10 mouse cellular contexts compared by ENCODE assay signal in genomic region chr12:69419017-69419605, GRCm38 (mm10). TPM values are rescaled to one million over a fixed set of nuclear protein-coding genes. Genes with fewer than 3 reads are reported as not detected.
DNase-seq lines count a peak whose midpoint lies in the region; ATAC-seq and TF ChIP-seq lines count a peak whose summit lies in the region.
"Had no signal": no experiment of that assay in that cellular context is flagged by ENCODE, and none has a peak within 500 bp of the region (broad histone marks: within the 10 kb centered on the region; RNA-seq: fewer than 3 reads in every experiment).

No protein-coding gene starts in this region.

- 62% methylated on average over 14 of the region's 14 CpGs for WGBS in lung, embryonic 14.5 days
- WGBS in lung, adult 2 months: 44% methylated on average over 14 of the region's 14 CpGs
- 92% methylated on average over 14 of the region's 14 CpGs for WGBS in limb, embryonic 10.5 days

- TF ChIP-seq POLR2A in lung, adult 2 months (IDR thresholded peaks at IDR 0.05; ENCODE audit: borderline replicate concordance, extremely low read depth, low read depth, low read length): no peak

- no peaks in the 10 kb centered on the region for H3K27me3 ChIP-seq in lung, embryonic 14.5 days (ENCODE audit: insufficient read depth, low read length)
- no peaks in the 10 kb centered on the region for H3K27me3 ChIP-seq in limb, embryonic 10.5 days (ENCODE audit: low read depth, poor library complexity, severe bottlenecking)
- H3K27me3 ChIP-seq: limb, embryonic 12.5 days had no signal

- H3K27ac ChIP-seq in lung, embryonic 14.5 days (ENCODE audit: low read depth): no peak overlapping the region
- H3K27ac ChIP-seq in limb, embryonic 10.5 days: no peak overlapping the region
- H3K27ac ChIP-seq: limb, embryonic 12.5 days had no signal

- no peak overlapping the region for H3K9ac ChIP-seq in lung, embryonic 14.5 days
- H3K9ac ChIP-seq: limb, embryonic 12.5 days had no signal

- no peaks in the 10 kb centered on the region for H3K36me3 ChIP-seq in lung, embryonic 14.5 days (ENCODE audit: insufficient read depth)
- no peaks in the 10 kb centered on the region for H3K36me3 ChIP-seq in limb, embryonic 10.5 days
- H3K36me3 ChIP-seq: limb, embryonic 12.5 days had no signal

- H3K4me2 ChIP-seq in lung, embryonic 14.5 days: no peak overlapping the region
- H3K4me2 ChIP-seq: limb, embryonic 12.5 days had no signal

- TF ChIP-seq CTCF in lung, embryonic 14.5 days (IDR thresholded peaks at IDR 0.05; ENCODE audit: low read depth): no peak
- TF ChIP-seq CTCF in lung, adult 2 months (IDR thresholded peaks at IDR 0.05; ENCODE audit: insufficient read depth, low read length): no peak

- peak; percentile 40 to 43 for DNase-seq in cerebellum, postnatal 25 days
- peak; percentile 33 for DNase-seq in lung, embryonic 14.5 days
- DNase-seq in lung, adult 2 months: no peak
- peak; percentile 41 for DNase-seq in MN1 (ENCODE audit: low spot score)
- DNase-seq in kidney, postnatal 10 days: peak; percentile 38
- no peak for DNase-seq in limb, embryonic 10.5 days (ENCODE audit: low spot score)
- DNase-seq in heart, adult 18-20 months: no peak
- DNase-seq: thymus, adult 18-20 months had no signal

- no peaks in the 10 kb centered on the region; the same call in 1 of the 2 replicates for H3K9me3 ChIP-seq in lung, embryonic 14.5 days (ENCODE audit: low read depth, low read length)
- no peaks in the 10 kb centered on the region for H3K9me3 ChIP-seq in limb, embryonic 10.5 days (replicated peaks)

- no peak overlapping the region for H3K4me3 ChIP-seq in lung, embryonic 14.5 days (ENCODE audit: low read depth, low read length)
- no peak overlapping the region for H3K4me3 ChIP-seq in lung, adult 2 months (replicated peaks; ENCODE audit: extremely low read depth, low read depth, low read length)
- no peak overlapping the region for H3K4me3 ChIP-seq in limb, embryonic 10.5 days
- H3K4me3 ChIP-seq: limb, embryonic 12.5 days had no signal

- no peak for ATAC-seq in cerebellum, adult (ENCODE audit: insufficient number of reproducible peaks, low FRiP score, low TSS enrichment)
- ATAC-seq in lung, embryonic 14.5 days (ENCODE audit: insufficient read depth): no peak

- no peaks in the 10 kb centered on the region for H3K4me1 ChIP-seq in lung, embryonic 14.5 days (ENCODE audit: insufficient read depth)
- peaks cover 5% of the 10 kb centered on the region; the same call in 1 of the 2 replicates for H3K4me1 ChIP-seq in lung, adult 2 months (ENCODE audit: control insufficient read depth, insufficient read depth, low read length)
- peaks cover 22% of the 10 kb centered on the region for H3K4me1 ChIP-seq in limb, embryonic 10.5 days

RNA-seq across cellular contexts. Expression of gene Gm9887, which starts 46.9 kb away (rescaled TPM):
- polyA plus RNA-seq in lung, embryonic 14.5 days (2014; fragmentation: Nextera tagmentation; extraction: Ambion mirVana): 2.0 and 2.2 TPM in 2 replicates
- polyA plus RNA-seq in lung, adult 2 months (2012; rRNA removed): 2.3 and 5.2 TPM in 2 replicates
- 1.4 and 1.7 TPM in 2 replicates for polyA plus RNA-seq in limb, embryonic 10.5 days (2016; fragmentation: Nextera tagmentation; extraction: Ambion mirVana)
- under 1 TPM; 0.49 to 0.77 TPM for total RNA-seq in heart, adult 18-20 months (2021)

RNA-seq across cellular contexts. Expression of gene Arf6, which starts 47.2 kb away (rescaled TPM):
- 59.9 and 61.8 TPM in 2 replicates for polyA plus RNA-seq in lung, embryonic 14.5 days (2014; fragmentation: Nextera tagmentation; extraction: Ambion mirVana)
- 164 and 217 TPM in 2 replicates for polyA plus RNA-seq in lung, adult 2 months (2012; rRNA removed)
- polyA plus RNA-seq in limb, embryonic 10.5 days (2016; fragmentation: Nextera tagmentation; extraction: Ambion mirVana): 45.6 and 50.3 TPM in 2 replicates
- 10 to 100 TPM; 36.6 to 38.1 TPM for total RNA-seq in heart, adult 18-20 months (2021)

Comparison
In these comparisons a context has a peak if more than half of its experiments do, and no peak if none do; other contexts are left out.
1. DNase-seq: peak in cerebellum, postnatal 25 days (2 of 2), lung, embryonic 14.5 days (single experiment), MN1 (single experiment) and kidney, postnatal 10 days (single experiment); none in lung, adult 2 months (single experiment), limb, embryonic 10.5 days (single experiment) and heart, adult 18-20 months (0 of 2).